Mouse (Mus musculus) ES-Bruce4 (cell line): ENCODE results near the gene Pisd.
"Not testable (repeated sequence)": the region's sequence is repeated elsewhere in the genome, so short reads cannot be mapped to it uniquely, and the experiment has no call there.

Source experiments
- CTCF ChIP-seq: IDR thresholded peaks from one replicate; pipeline ENCODE4 v1.8.1; 2011; ENCODE audit warnings: low read depth, low read length
- EP300 ChIP-seq: IDR thresholded peaks from 2 replicates; pipeline ENCODE4 v1.6.1; 2011; ENCODE audit warnings: low read depth, low read length; ENCODE audit not compliant: insufficient read depth

GRCm38 (mm10) chr5:32741377-32741776, 44.1 kb downstream of the Pisd start:
- TF ChIP-seq EP300, CTCF: not testable (repeated sequence)
